Mouse (Mus musculus): ENCODE results near the gene Med15.

The Med15 gene

DNA sequence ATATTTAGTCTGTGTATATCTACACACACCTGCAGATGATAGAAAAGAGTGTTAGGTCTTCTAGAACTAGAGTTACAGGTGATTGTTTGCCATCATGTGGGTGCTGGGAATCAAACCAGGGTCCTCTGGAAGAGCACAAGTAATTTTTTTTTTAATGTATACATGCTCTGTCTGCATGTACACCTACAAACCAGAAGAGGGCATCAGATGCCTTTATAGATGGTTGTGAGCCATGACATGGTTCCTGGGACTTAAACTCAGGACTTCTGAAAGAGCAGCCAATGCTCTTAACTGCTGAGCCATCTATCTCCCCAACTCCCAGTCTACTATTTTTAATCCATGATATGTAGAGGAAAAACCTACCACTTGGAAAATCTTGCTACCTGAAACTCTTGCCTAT, 2.7 kb downstream of the Med15 start:
- no peak for DNase-seq

DNA sequence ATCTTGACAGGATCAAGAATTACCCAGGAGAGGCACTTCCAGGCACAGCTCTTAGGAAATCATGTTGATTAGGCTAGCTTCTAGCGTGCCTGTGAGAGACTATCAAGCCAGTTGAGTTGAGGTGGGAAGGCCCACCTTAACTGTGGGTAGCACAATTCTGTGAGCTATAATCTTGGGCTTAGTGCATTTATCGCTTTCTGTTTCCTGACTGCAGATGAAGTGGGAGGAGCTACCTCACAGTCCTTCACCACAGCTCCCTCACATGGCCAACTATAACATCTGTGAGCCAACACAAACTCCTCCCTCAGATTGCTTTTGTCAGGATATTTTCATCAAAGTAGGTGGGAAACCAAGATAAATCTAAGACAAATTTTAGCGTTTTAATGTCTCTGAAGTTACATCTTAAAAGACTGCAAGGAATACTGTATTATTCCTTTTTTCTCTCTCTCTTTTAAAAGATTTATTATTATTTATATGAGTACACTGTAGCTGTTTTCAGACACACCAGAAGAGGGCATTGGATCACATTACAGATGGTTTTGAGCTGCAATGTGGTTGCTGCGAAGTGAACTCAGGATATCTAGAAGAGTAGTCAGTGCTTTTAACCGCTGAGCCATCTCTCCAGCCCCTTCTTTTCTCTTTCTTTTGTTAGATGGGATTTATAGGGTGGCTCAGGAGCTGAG, 5.4 kb downstream of the Med15 start:
- no peak for DNase-seq

DNA sequence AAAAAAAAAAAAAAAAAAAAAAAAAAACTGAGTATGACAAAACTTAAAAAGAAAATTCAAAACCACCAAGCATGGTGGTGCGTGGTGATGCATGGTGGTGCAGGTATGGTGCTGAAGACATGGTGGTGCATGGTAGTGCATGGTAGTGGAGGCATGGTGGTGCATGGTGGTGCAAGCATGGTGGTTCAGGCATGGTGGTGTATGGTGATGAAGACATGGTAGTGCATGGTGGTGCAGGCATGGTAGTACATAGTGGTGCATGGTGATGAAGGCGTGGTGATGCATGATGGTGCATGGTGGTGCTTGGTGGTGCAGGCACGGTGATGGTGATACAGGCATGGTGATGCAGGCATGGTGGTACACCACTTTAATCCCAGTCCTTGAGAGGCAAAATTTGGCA, 8.2 kb downstream of the Med15 start:
- DNase-seq, result no peak

DNA sequence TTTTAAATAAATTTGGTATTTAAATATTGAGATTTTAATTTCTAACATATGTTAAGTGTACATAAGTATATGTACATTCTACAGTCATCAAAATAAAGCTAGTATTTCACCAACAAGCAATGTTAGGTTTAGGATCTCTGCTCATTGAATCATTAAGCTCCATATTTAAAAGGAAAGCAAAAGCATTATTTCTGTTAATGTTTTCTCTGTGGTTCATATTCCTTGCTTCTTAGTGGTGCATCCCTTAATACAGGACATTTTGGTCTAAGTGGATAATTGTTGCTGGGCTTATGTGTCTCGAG, 9.4 kb downstream of the Med15 start:
- no peak for DNase-seq

DNA sequence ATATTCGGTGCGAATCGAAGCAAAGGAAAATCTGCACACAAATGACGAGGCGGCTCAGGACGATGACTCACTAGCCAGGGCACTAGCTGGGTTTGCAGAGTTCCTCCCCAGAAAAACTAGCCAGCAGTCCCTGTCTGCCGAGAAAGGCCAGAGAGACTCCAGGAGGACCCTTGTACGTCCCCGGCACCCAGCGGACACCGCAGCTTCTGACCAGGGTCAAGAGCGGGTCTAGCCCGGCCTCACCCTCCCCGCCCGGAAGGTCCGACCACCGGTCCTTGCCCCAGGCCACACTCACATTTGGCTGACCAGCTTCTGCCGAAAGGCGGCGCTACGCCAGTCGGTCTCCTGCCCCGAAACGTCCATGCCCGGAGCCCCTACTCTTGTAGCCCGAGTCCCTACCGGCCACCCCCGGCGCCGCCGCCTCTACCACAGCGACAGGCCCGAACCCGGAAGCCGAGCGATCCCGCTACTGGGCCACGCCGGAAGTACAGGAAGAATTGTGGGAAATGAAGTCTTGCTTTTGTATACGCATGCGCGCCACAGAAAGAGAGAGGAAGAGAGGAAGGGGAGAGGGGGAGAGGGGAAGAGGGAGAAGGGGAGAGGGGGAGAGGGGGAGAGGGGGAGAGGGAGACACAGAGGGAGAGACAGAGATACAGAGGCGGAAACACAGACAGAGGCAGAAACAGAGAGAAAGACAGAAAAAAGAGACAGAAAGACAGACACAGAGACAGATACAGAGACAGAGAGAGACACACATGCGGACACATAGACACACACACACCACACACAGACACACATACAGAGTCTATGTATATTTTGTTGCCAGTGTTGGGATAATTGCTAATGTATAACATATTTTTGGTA, 10.0 kb downstream of the Med15 start:
- peak; percentile 92 for DNase-seq

DNA sequence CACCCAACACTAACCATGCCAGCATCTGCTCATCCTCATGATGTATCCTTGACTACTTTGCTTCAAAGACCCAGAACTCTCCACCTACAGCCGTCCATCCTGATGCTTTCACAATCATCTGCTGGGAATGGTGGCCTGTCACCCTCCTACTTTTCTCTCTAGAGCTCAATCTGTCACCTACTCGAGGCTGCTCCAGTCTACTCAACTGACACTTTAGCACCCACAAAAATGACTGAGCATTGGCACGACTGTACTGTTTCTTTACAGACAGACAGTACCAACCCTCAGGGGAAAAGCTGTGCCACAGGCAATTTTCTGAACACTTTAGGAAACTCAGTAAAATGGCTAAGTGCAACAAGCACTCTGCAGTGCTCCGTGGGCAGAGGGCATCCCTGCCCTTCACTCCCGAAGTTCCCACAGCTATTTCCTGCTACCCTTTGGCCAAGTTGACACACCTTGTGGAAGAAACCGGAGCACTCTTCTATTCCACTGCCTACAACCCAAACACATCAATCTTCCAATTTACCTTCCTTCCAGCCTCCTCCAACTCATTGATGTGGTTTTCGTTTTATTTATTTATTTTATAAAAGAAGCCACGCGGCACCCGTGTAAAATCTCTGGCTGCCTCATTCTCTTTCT, 10.8 kb downstream of the Med15 start:
- DNase-seq, result no peak

DNA sequence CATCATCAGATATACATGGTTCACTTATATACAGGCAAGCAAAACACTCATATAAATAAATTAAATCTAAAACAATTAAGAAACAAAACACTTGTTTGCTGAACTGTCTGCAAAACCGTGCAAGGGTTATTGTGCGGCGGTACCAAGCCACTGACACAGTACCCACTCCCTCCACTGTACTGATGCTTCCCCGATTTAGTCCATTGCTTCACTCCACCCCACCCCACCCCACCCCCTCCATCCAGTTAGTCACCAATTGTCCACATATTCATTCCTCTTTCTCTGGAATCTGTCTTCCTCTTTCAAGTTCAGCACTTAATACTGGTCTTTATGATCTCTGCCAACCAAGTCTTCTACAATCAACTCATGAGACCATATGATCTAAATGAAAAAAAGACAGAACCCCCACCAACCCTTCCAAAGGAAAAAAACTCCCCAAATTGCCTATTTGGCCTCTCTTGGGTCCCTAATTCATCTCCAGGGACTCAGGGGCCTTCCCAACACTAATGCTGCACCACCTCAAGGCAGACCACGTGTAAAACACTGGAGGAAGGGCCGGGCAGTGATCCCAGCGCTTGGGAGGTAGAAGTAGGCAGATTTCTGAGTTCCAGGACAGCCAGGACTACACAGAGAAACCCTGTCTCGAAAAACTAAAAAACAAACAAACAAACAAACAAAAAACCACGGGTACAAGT, 11.4 kb downstream of the Med15 start:
- DNase-seq, result no peak

DNA sequence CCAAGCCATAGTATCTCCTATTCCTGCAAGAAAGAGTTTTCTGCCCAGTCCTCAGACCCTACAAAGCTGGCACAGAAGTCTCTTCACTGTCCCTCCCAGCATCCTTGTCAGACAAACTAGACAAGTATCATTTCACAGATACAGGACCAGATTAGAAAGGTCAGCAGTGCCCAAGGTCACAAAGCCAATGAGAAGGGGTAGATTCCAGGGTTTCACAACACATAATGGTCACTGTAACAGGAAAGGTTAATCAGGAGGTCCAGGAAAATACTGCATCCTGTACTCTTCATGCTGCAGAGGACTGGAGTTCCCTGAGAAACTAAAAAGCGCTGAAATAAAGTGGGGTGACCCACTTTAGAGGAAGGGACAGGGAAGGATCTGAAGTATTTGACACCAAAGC, 14.9 kb downstream of the Med15 start:
- DNase-seq, result no peak

DNA sequence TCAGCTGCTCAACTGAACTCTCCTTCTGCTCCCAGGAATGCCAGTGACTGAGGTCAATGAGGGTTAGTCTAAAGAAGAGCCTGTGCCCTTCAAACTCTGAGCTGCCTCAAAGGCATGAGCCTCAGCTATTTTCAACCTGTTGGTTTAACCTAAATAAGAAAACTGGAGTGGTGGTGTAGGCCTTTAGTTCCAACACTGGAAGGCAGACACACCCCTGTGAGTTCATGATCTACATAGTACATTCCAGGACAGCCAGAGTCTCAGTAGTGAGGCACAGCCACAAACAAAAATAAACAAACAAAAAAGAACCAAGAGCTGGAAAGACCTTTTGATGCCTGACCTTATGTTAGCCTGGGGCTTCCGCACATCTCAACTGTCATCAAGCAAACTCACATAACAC, 25.1 kb downstream of the Med15 start:
- no peak for DNase-seq

DNA sequence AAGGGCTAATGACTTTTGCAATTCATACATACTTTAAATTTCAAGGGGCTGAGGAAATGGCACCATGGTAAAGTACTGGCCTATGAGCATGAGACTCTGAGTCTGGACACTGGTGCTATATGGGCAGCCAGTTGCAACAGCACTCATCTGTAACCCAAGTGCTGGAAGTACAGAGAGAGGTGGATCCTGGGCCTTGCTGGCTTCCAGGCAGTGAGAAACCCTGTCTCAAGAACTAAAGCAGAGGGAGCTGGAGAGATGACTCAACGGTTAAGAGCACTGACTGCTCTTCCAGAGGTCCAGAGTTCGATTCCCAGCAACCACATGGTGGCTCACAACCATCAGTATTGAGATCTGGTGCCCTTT, 31.7 kb downstream of the Med15 start:
- DNase-seq, result no peak

DNA sequence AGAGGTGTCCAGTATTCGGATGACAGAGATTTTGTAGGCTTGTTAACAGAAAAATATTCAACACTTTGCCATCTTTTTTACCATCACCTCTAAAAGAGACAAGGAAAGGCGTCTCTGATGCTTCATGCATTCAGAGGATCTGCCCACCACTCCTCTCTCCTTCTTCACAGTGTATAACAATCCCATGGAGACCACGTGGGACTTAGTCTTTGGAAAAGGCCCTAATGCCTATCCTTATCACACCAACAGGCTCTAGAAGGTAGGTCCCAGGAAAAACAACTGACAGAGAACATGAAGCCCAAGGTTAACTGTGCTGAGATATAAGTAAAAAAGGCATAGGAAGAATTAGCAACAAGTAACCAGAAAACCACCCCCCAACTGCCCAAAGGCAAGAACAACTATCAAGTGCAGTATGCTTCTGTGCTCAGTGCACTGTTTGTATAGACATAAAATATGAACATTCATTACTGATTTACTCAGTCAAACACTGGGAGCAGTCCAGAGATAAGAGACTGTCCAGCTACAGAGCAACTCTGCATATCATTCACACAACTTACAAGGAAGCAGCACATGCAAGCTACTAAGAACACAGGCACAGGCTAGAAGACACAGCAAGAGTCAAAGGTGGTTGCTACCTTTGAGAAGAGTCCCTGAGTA, 32.2 kb downstream of the Med15 start:
- no peak for DNase-seq

DNA sequence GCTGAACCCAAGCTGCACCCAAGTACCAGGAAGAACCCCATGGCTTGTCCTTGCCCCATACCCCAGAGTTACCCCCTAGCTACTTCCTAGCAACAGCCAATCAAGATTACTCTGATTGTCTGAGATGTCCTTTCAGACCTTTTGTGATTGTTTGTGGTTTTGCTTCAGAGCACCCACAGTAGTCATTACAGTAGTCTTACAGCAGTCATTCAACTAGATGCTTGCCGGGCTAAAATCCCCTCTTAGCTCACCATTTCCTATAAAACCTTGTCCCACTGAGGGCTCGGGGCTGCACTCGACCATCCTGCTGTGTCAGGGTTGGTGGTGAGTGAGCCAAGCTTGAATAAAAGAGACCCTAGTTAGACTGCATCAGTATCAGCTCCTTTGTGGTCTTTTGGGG, 37.8 kb downstream of the Med15 start:
- no peak for DNase-seq

DNA sequence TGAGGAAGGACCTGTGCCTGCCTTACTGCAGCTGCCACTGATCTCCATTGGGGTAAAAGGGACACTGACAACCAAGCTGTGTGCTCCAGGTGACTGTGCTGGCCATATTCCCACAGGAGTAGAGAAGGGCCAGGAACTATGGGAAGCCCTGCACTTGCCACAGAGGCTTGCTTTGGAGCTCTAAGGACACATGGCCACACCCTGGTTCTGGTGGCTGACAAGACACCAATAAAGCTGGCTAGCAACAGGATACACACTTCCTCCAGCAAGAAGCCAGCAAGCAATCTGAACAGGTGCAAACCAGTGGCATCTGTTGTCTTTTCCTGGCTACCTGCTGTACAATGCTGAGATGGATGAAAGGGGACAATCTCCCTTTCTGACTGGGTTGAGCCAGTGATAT, 62.8 kb downstream of the Med15 start:
- DNase-seq, result peak; percentile 65

DNA sequence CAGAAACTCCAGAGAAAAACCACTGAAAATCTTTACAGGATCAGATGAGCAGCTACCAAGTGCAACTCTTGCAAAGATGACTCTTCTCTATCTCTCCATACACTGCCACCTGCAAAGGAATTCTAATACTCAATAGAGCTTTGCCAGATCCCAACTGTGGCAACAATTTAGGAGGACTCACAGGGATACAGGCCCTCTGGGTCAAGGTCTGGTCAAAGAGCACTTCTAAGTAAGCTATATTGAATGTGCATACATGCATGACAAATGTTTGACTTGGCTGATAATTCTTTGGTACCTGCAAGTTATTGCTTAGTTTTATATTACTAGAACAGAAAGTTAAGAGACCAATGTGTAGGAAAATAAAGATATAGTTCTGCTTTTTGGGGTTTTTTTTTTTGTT, 67.1 kb downstream of the Med15 start:
- no peak for DNase-seq

DNA sequence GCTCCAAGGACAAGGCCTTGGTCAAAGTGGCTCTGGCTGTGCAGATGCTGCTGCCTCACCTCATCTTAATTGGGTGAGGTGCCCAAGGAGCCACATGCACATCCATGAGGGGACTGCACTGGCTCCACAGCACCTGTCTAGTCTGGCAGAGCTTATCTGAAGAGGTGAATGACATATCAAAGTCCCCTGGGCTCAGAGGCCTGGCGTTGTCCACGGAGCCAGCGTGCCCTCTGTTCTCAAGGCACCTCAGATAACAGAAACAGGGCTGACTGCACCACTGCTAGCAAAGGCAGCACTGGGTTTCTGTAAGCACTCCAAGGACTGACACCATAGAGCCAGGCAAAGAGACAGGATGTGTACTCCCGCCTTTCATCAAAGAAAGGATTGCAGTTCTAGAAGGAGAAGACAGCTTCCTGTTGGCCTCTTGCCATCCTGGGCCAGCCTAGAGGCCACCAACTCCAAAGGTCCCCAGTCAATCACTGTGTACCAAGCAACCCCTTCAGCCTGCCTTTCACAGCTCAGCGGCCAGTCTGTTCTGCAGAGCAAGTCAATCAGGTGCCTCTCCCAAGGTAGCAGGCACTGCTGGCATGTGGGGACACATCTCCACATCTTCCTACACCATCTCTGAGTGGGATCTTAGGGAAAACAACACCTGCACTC, 76.3 kb downstream of the Med15 start:
- no peak for DNase-seq

DNA sequence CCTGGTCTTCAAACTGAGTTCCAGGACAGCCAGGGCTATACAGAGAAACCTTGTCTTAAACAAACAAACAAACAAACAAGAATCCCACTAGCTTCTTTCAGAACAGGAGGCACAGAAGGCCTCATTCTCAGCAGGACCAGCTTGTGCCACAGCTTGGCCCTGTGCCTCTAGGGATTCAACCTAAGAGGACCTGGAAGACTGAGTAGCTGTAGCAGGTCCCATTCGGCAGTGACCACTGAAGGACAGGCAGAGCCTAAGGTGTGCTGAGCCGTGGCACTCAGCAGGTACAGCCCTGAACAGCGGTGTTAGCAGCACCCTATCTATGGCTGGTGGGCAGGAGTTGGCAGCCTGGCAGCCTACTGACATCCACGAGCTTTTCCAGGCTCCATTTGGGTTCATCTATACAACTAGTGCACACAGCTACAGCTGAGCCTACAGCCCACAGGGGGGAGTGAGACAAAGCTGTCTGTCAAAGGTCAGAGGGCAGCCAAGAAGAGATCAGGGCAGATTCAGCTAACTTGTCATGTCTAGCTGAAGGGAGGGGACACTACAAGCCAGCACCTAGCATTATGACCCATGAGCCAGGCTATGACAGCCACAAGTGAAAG, 78.4 kb downstream of the Med15 start:
- peak; percentile 63 for DNase-seq

DNA sequence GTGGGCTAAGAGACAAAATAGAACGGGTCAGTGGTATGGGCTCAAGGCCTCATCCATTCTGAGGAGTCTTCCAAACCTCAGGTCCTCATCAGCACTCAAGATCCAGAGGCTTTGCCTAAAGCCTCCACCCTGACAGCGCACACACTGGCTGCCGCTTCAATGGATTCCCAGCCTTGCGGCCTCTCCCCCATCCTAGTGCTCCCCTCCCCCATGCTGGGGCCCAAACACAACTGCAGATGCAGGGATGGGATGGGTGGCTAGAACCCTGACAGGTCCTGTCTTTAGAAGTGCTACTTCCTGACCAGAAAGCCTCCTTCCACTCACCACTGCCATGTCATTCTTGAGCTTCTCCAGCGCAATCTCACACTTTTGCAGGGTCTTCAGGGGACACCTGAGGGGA, 79.1 kb downstream of the Med15 start:
- peak; percentile 52 for DNase-seq

DNA sequence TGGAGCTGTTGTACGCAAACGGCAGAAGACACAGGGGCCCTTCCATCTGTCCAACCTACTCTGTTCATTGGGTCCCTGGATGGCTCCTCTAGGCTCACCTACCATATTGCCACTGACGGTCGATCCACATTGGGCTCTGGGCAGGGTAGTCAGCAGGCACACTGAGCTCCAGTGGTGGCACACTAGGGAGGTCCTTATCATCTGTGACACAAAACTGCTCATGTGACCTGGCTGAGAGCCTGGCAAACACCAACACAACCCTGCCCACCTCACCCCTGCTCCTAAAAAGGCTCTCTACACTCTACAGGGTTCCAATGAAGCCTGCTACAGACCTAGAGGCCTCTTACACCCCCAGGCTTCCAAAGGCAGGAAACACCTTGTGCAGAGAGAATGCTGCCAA, 80.1 kb downstream of the Med15 start:
- DNase-seq, result peak; percentile 46

DNA sequence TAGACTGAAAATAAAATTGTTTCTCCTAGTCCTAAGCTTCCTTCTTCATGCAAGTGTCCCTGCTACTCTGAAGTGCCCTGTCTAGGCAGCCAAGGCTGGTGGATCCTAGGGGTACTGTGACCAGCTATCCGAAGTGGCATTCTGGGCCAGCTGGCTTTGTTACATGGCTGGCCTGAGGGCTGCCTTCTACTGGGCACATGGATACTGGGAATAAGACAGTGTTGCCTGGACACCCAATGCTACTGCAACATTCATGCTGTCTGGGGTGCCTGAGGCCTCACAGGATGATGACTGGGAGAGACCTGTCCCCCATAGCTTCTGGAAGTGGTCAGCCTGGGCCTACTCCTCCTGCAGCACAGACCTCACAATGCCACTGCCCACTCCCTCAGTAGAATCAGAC, 82.0 kb downstream of the Med15 start:
- DNase-seq, result peak; percentile 69

DNA sequence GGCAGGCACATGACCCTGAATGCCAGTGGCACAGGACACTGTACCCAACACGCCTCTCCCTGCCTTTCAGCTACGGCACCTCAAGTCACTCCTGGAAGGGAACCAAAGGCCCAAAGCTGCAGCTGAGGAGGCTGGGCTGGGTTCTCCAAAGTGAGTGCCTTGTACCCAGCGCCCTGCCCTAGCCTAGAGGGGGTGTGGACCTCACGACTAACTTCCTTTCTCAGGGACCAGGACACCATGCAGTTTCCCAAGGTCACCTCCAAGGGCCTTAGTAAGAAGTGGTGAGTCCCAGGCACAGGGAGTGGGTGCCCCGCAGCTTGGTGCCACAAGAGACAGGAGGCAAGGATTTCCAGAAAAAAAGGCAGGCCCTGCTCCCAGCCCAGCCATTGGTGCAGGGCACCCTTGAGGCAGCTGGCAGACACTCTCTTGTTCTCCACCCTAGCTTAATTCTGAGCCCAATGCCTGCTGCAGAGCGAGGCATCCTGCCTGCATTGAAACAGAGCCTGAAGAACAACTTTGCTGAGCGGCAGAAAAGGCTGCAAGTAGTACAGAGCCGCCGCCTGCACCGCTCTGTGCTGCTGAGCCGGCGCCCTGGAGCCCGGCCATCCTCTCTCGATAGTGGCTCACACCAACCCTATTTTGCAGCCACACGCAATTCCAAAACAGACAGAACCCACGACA, 82.6 kb downstream of the Med15 start:
- DNase-seq, result peak; percentile 68

DNA sequence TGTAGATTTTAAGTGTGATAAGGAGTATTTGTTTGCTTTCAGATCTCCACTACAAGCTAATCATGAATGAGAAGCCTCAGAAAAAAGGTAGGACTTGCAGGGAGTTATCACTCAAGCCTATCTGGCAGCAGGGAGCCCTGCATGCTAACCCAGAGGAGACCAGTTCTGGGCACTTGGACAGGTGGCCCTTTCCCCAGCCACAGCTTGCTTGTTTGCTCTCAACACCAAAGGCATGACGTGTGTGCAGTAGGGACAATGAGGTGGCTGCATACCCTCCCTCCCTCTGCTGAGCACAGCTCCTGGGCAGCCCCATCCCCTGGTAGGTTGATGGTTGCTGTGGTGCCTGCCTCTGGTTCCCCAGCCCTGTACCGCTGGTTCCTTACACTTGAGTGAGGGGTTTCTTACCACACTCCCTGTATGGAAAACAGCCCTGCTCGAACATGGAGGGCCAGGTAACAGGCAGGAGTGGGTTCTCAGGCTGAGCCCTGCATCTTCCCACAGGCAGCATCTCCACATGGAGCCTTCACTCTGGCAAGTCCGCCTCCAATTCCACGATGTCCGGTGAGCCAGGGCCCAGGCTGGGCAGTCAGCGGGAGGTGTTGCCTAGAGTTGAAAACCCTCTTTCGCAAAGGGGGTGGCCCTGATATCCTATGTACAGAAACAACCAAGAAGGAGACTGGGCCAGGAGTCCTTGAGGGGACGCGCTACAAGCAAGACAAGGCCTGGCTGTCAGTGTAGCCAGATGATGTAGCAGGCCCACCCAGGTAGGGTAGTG, 84.9 kb downstream of the Med15 start:
- peak; percentile 77 for DNase-seq
